Mouse (Mus musculus) cortical plate, adult 2 months (tissue): ENCODE data around the gene Pycr2. TPM values are rescaled to one million over a fixed set of nuclear protein-coding genes. Genes with fewer than 3 reads are reported as not detected.

Experiments
- H3K27ac ChIP-seq: fragments of 200-500 bp; 2 replicates; pipeline ENCODE4 v1.5.1; 2012; ENCODE audit warnings: low read length, control low read depth, inconsistent platforms; ENCODE audit not compliant: insufficient read depth
- H3K4me1 ChIP-seq: fragments of 200-500 bp; 2 replicates; pipeline ENCODE4 v1.6.1; 2011; ENCODE audit warnings: low read length; ENCODE audit not compliant: control insufficient read depth, insufficient read depth
- H3K4me3 ChIP-seq: fragments of 200-500 bp; 2 replicates; pipeline ENCODE4 v1.5.1; 2011; ENCODE audit warnings: mild to moderate bottlenecking, low read length, control low read depth; ENCODE audit not compliant: insufficient read depth
- CTCF ChIP-seq: fragments of 200-500 bp; IDR thresholded peaks from 2 replicates; pipeline ENCODE4 v1.5.1; 2011; ENCODE audit warnings: mild to moderate bottlenecking, control low read depth, low read length; ENCODE audit not compliant: insufficient read depth; ENCODE audit errors: extremely low read depth
- POLR2A ChIP-seq: fragments of 200-500 bp; IDR thresholded peaks from 2 replicates; pipeline ENCODE4 v1.6.1; 2011; ENCODE audit warnings: mild to moderate bottlenecking, low read length, control low read depth; ENCODE audit not compliant: insufficient read depth; ENCODE audit errors: extremely low read depth
- polyA plus RNA-seq: library from polyadenylated mRNA; depleted of rRNA; stranded (reverse); fragments of >200 nt; gene quantifications from 2 replicates; pipeline ENCODE4 v1.2.3, GENCODE M21; 2012; rRNA removed

Pycr2 gene
- 36.6 and 38.0 TPM in 2 replicates for polyA plus RNA-seq

DNA sequence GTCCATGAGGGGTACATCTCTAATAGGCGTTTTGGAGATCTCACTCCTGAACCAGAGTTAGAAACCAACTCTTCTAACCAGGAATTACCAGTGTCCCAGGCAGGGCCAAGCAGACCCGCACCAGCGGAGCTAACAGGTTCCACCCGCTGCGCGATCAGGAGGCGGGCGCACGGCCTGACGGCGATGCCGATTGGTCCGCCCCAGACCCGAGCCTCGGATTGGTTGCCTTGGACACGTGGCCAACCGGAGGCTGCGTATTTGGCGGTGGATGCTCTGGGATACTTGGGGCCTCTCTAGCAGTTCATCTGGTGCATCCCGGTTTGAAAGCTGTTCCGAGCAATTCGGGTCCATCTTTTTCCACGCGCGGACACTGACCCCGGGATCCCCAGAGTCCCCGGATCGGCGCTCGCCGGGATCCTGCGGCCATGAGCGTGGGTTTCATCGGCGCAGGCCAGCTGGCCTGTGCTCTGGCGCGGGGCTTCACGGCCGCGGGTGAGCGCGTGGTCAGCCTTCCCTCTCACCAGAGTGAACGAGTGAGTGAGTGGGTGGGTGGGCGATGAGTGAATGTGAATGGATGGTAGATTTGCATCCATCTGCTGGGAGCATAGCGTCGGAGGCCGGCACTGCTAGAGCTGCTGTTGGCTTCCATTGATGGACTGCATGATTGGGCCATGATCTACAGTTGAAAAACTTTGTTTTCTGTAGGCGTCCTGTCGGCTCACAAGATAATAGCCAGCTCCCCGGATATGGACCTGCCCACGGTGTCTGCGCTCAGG lies at the start of gene Pycr2:
Gene Pycr2, plus strand, starts transcription at position 255 of the 776 bp plus-strand sequence.
- Histone ChIP-seq H3K27ac (0 out of 2 replicates have a peak within 1 kb of the TSS, but pooled peaks have one; percentile 13), H3K4me1 (peaks cover 3% of the 10 kb centered on the region; the same call in 1 of the 2 replicates), H3K4me3 (peak within 1 kb of the TSS; percentile 86)
- TF ChIP-seq CTCF (no peak), POLR2A (peak; percentile 87)

DNA sequence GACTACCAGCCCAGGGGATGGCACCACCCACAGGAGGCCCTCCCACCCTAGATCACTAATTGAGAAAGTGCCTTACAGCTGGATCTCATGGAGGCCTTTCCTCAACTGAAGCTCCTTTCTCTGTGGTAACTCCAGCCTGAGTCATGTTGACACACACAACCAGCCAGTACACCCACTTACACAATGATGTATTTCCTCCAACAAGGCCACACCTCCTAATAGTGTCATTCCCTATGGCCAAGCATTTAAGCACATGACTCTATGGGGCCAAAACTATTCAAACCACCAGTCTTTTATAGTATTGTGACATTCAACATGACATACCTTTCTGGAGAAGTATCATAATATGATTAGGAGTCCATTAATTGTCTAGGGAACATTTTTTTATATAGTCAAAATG lies 45.3 kb upstream of the Pycr2 start:
- no peak overlapping the region for H3K4me3 ChIP-seq
- no peaks in the 10 kb centered on the region for H3K4me1 ChIP-seq
- H3K27ac ChIP-seq = no peak overlapping the region
- TF ChIP-seq POLR2A (no peak), CTCF (no peak)

DNA sequence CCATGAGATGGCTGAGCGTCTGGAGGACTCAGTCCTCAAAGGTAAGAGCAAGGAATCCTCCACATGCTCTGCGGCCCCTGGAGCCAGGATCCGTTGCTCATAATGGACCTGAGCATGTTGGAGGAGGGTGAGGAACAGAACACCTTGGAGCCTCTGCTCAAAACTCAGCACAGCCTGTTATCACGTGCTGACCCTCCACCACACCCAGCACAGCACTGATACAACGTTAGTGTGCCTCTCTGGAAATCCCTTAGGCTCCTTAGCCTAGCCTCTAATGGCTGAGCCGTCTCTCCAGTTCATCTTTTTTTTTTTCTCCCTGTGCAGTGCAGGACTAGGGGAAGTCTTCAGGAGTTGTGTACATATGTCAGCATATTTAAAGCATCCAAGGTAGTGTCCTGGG lies 44.1 kb upstream of the Pycr2 start:
- Histone ChIP-seq H3K4me3 (no peak overlapping the region), H3K4me1 (no peaks in the 10 kb centered on the region), H3K27ac (no peak overlapping the region)
- TF ChIP-seq POLR2A (no peak), CTCF (no peak)

DNA sequence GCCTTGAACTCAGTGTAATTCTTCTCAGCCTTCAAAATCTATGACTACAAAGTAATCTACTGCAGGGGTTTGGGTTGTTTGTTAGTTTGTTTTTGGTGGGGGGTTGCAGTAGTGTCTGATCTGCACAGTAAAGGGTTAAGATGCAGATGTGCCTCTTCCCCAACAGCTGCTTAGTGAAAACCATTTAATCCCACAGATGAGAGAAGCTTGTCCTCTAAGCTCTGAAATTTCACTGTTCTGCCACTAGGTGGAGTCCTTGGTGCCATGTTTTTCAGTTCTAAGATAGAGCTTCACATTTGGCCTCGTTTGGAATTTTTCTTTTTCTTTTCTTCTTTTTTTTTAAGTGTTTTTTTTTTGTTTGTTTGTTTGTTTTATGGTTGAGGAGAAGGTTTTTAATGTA lies 40.5 kb upstream of the Pycr2 start:
- H3K27ac ChIP-seq = no peak overlapping the region
- H3K4me3 ChIP-seq = no peak overlapping the region
- TF ChIP-seq CTCF (peak; percentile 68), POLR2A (no peak)
- H3K4me1 ChIP-seq = no peaks in the 10 kb centered on the region

DNA sequence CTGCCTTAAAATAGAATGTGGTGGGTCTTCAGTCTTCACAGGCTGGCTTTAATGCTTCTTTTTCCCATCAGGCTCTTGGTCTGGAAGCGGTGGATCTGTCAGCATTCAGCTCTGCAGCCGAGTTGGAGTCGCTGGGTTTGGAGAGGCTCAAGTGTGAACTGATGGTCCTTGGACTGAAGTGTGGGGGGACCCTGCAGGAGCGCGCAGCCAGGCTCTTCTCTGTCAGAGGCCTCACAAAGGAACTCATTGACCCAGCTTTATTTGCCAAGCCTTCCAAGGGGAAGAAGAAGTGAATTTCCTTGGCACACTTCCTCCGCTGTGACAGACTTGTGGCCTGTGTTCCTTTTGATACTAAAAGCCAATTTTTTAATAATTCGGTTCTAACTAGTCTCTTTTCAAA lies 38.1 kb upstream of the Pycr2 start:
- no peak overlapping the region for H3K27ac ChIP-seq
- no peaks in the 10 kb centered on the region for H3K4me1 ChIP-seq
- TF ChIP-seq POLR2A (no peak), CTCF (no peak)
- no peak overlapping the region for H3K4me3 ChIP-seq

DNA sequence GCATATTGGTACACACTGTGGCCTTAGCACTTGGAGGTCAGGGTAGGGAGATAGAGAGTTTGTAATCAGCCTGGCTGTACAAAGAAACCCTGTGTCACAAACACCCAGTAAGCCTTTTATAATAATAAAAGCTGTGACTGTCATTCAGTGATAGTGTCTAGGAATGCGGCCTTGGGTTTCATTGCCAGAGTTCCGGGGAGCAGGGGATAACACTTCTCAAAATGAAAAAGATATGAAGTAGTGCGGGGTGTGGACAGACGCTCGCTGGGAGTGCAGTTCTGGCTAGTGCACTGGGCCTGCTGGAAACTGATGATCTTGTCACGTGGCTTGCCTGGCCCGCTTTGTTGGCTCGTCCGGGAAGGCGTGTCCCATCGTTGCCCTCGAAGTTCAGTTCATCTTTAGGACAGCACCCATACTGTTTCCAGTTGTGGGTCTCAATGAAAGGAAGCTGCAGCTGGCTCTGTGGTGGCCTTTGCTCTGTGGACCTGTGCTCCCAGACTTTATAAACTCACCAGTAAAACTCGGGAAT lies 33.9 kb upstream of the Pycr2 start:
- H3K4me3 ChIP-seq = no peak overlapping the region
- H3K27ac ChIP-seq = no peak overlapping the region
- no peaks in the 10 kb centered on the region for H3K4me1 ChIP-seq
- TF ChIP-seq POLR2A (no peak), CTCF (no peak)

DNA sequence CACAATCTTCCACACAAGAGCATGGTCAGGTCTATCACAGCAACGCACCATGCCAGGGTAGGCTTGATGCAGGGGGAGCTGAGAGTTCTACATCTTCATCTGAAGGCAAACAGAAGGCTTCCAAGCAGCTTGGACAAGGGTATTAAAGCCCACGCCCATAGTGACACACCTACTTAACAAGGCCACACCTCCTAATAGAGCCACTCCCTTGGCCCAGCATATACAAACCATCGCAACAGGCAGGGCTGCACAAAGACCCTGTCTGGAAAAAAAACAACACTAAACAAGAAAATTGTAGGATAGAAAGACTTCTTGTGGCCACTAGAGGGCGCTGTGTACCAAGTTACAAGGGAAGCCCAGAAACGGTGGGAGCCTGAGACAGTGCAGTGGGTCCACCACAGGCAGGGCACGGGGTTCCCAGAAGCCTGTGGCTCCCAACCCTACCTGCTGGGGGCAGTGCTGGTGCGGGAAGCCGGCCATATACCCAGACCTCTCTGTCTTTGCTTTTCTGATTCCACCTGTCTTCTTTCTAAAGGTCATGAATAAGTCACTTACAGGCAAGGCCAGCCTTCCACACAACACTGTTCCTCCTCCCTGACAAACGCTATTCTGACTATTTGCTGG lies 30.1 kb upstream of the Pycr2 start:
- H3K4me3 ChIP-seq = no peak overlapping the region
- TF ChIP-seq CTCF (peak; percentile 48), POLR2A (no peak)
- no peak overlapping the region for H3K27ac ChIP-seq
- H3K4me1 ChIP-seq = no peaks in the 10 kb centered on the region

DNA sequence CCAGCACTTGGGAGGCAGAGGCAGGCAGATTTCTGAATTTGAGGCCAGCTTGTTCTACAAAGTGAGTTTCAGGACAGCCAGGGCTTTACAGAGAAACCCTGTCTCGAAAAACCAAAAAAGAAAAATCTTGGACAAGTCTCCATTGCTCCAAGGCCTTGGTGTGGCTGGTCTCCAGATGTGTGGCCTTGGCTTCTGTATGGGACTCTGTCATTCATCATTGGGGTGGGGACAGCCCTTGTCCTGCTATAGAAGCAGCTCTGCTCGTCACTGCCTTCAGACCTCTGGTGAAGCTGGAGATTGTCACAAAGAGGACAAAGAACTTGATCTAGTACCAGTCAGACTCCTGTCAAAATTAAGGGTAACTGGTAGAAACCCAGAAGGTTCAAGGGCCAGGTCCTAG lies 29.5 kb upstream of the Pycr2 start:
- no peak for TF ChIP-seq CTCF
- no peak overlapping the region for H3K27ac ChIP-seq
- no peaks in the 10 kb centered on the region for H3K4me1 ChIP-seq
- no peak overlapping the region for H3K4me3 ChIP-seq

DNA sequence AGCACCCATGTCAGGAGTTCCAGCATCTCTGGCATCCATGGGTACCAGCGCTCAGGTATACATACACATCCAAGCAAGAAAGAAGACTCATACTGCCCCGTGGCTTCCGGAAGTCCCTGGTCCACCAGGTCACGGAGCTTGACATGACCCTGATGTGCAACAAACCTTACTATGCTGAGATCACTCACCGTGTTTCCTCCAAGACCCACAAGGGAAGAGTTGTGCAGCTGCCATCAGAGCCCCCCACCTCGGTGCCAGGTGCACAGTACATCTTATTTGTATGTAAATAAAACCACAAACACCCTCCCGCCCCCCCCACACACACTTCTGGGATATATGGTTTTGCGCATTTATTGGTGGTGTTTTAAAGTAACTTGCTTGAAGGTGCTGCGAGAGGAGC lies 29.0 kb upstream of the Pycr2 start:
- TF ChIP-seq POLR2A (no peak), CTCF (no peak)
- Histone ChIP-seq H3K4me1 (no peaks in the 10 kb centered on the region), H3K27ac (no peak overlapping the region), H3K4me3 (no peak overlapping the region)

DNA sequence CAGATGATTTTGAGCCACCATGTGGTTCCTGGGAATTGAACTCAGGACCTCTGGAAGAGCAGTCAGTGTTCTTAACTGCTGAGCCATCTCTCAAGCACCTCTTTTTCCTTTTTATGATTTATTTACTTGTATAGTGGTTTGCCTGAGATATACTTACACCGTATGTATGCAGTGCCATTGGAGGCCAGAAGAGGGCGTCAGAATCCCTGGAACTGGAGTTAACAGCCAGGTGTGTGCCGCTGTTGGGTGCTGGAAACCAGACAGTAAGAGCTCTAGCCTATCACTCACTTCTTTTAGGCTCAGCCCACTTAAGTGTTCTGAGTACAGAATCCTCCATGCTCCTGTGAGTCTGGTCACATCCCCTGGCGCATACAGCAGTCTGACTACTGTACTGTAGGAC lies 26.6 kb upstream of the Pycr2 start:
- Histone ChIP-seq H3K4me1 (no peaks in the 10 kb centered on the region), H3K27ac (no peak overlapping the region), H3K4me3 (no peak overlapping the region)
- TF ChIP-seq CTCF (no peak), POLR2A (no peak)
